Mouse (Mus musculus) olfactory bulb, adult 2 months (tissue): ENCODE data around the gene Mob1a.
A peak's percentile ranks its signal among the peaks of the same experiment; 100 is the strongest.

ENCODE experiments used
- CTCF ChIP-seq: fragments of 200-500 bp; IDR thresholded peaks from 2 replicates; pipeline ENCODE4 v1.5.1; 2012; ENCODE audit warnings: low read depth, mild to moderate bottlenecking, low read length, moderate library complexity; ENCODE audit not compliant: insufficient read depth
- POLR2A ChIP-seq: fragments of 200-500 bp; IDR thresholded peaks from 2 replicates; pipeline ENCODE4 v1.6.1; 2012; ENCODE audit warnings: mild to moderate bottlenecking, low read depth, low read length, moderate library complexity; ENCODE audit not compliant: insufficient read depth

GRCm38 (mm10) chr6:83356569-83357138, 30.8 kb downstream of the Mob1a start:
- TF ChIP-seq CTCF (peak; percentile 97), POLR2A (no peak)
